Comparison of ENCODE assay signal across 25 mouse cellular contexts in genomic region chr12:77510758-77511157, GRCm38 (mm10).
"Had no signal": no experiment of that assay in that cellular context is flagged by ENCODE, and none has a peak within 500 bp of the region (broad histone marks: within the 10 kb centered on the region; RNA-seq: fewer than 3 reads in every experiment).

No protein-coding gene starts in this region.

- H3K27me3 ChIP-seq: kidney, embryonic 15.5 days; limb, embryonic 13.5 days; liver, embryonic 12.5 days; liver, embryonic 15.5 days; lung, embryonic 15.5 days; neural tube, embryonic 12.5 days; neural tube, embryonic 15.5 days had no signal

- H3K4me3 ChIP-seq: kidney, embryonic 15.5 days; layer of hippocampus, adult 2 months; limb, embryonic 10.5 days; limb, embryonic 13.5 days; liver, embryonic 12.5 days; liver, embryonic 15.5 days; lung, embryonic 15.5 days; megakaryocyte, embryonic 14.5 days; midbrain, embryonic 10.5 days; neural tube, embryonic 12.5 days; neural tube, embryonic 15.5 days had no signal

- H3K36me3 ChIP-seq: kidney, embryonic 15.5 days; limb, embryonic 10.5 days; limb, embryonic 13.5 days; liver, embryonic 12.5 days; liver, embryonic 15.5 days; lung, embryonic 15.5 days; midbrain, embryonic 10.5 days; neural tube, embryonic 12.5 days; neural tube, embryonic 15.5 days had no signal

- H3K9ac ChIP-seq: kidney, embryonic 15.5 days; limb, embryonic 13.5 days; liver, embryonic 12.5 days; liver, embryonic 15.5 days; lung, embryonic 15.5 days; neural tube, embryonic 12.5 days; neural tube, embryonic 15.5 days had no signal

- H3K4me1 ChIP-seq: kidney, embryonic 15.5 days; limb, embryonic 10.5 days; limb, embryonic 13.5 days; liver, embryonic 12.5 days; liver, embryonic 15.5 days; lung, embryonic 15.5 days; megakaryocyte, embryonic 14.5 days; midbrain, embryonic 10.5 days; neural tube, embryonic 12.5 days; neural tube, embryonic 15.5 days had no signal

- DNase-seq: kidney, adult 8-10 months; kidney, postnatal 14 days; layer of hippocampus, adult 9-11 months; liver; lung, adult 18-20 months; lung, postnatal 10 days; lung, postnatal 36 days; midbrain, embryonic 14.5 days; right cerebral cortex, adult 18-20 months; right cerebral cortex, postnatal 14 days; right cerebral cortex, postnatal 4 days; thymus, adult 2 months; thymus, postnatal 14 days; thymus, postnatal 4 days had no signal

- H3K27ac ChIP-seq: kidney, embryonic 15.5 days; layer of hippocampus, adult 2 months; limb, embryonic 10.5 days; limb, embryonic 13.5 days; liver, embryonic 12.5 days; liver, embryonic 15.5 days; lung, embryonic 15.5 days; midbrain, embryonic 10.5 days; neural tube, embryonic 12.5 days; neural tube, embryonic 15.5 days had no signal
